Mouse (Mus musculus): Measurements from ENCODE around the gene Tatdn3. TPM values are rescaled to one million over a fixed set of nuclear protein-coding genes. Genes with fewer than 3 reads are reported as not detected.
A peak's percentile ranks its signal among the peaks of the same experiment; 100 is the strongest.
"Not testable (repeated sequence)": the region's sequence is repeated elsewhere in the genome, so short reads cannot be mapped to it uniquely, and the experiment has no call there.

Gene Tatdn3
- polyA plus RNA-seq, 1 experiment from 2014 or later: 17.6 TPM

DNA sequence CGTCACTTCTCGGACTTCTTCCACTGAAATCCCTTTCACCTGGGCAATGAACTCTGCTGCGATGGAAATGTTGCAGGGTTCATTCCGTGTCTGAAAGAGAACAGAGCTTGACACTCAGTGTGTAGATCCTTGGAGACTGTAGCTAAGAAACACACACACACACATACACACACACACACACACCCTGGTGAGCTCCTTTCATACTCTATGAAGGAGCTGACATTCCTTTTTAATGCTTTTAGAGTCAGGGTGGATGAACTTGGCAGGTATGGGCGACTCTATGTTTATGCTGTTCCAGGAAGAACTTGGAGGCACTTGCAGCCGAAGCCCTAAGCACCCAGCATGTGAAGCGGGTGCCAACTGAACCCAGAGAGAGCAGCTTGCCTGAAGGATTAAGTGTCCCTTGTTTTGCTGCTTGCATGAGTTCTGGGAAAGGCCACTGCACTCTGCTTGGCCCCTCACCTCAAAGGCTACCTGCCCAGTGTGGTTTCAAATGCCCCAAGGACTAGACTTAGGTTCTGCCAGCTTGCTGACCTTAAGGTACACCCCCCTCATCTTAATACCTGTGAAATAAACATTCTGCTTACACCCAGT, 16.4 kb downstream of the Tatdn3 start:
- ATAC-seq (ENCODE audit: low FRiP score): no peak
- no peaks in the 10 kb centered on the region for H3K27me3 ChIP-seq
- WGBS: 71% methylated on average over 7 of the region's 7 CpGs

DNA sequence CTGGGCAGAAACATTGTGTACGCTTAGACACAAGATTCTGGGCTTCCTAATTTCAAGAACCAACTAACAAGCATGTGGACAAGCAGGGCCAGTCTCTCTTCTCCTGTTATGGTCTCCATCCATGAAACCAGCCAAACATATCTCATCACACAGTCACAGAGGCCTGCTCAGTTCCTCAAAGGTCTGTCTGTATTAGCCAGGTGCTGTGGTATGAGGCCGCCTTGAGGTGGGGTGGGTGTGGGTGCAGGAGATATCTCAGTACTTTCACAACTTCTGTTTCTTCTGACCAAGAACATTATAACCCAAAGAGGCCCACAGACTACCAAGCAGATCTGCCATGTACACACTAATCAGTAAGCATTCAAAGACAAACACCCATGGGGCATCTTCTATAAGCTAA, 17.5 kb downstream of the Tatdn3 start:
- Histone ChIP-seq H3K4me1 (no peaks in the 10 kb centered on the region), H3K9ac (no peak overlapping the region), H3K4me2 (replicated peaks) (no peak overlapping the region), H3K27ac (no peak overlapping the region), H3K36me3 (no peaks in the 10 kb centered on the region), H3K27me3 (no peaks in the 10 kb centered on the region), H3K4me3 (no peak overlapping the region), H3K9me3 (replicated peaks) (no peaks in the 10 kb centered on the region)
- ATAC-seq (ENCODE audit: low FRiP score): no peak
- 97% methylated on average over 2 of the region's 2 CpGs for WGBS

More for the DNA sequence above, 16.4 kb downstream of the Tatdn3 start:
- no peak overlapping the region for H3K27ac ChIP-seq
- H3K4me3 ChIP-seq: no peak overlapping the region
- H3K4me1 ChIP-seq: no peaks in the 10 kb centered on the region
- no peak overlapping the region for H3K9ac ChIP-seq
- no peaks in the 10 kb centered on the region for H3K36me3 ChIP-seq
- no peaks in the 10 kb centered on the region for H3K9me3 ChIP-seq (replicated peaks)
- H3K4me2 ChIP-seq (replicated peaks): no peak overlapping the region

DNA sequence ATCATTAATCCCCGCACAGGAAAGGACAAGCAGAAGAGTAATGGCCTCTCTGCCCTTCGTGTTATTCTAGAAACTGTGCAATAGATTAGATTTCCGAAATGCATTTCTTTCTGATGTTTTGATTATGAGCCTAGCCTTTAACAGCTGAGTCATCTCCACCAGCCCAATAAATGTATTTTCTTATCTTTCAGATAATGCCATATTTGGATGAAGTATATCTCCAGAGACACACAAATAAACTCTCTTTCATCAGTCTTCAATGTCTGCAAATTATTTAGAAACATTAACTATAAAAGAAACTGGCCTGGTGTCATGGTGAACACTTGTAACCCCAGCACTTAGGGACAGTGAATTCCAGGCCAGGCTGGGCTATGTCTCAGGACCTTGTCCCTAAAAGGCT, 20.0 kb downstream of the Tatdn3 start:
- 81% methylated on average over 3 of the region's 3 CpGs for WGBS
- H3K36me3 ChIP-seq: no peaks in the 10 kb centered on the region
- H3K4me2 ChIP-seq (replicated peaks): no peak overlapping the region
- H3K27ac ChIP-seq: no peak overlapping the region
- no peaks in the 10 kb centered on the region for H3K27me3 ChIP-seq
- no peak for ATAC-seq (ENCODE audit: low FRiP score)
- H3K9me3 ChIP-seq (replicated peaks): no peaks in the 10 kb centered on the region
- no peak overlapping the region for H3K4me3 ChIP-seq
- H3K9ac ChIP-seq: no peak overlapping the region
- no peaks in the 10 kb centered on the region for H3K4me1 ChIP-seq

DNA sequence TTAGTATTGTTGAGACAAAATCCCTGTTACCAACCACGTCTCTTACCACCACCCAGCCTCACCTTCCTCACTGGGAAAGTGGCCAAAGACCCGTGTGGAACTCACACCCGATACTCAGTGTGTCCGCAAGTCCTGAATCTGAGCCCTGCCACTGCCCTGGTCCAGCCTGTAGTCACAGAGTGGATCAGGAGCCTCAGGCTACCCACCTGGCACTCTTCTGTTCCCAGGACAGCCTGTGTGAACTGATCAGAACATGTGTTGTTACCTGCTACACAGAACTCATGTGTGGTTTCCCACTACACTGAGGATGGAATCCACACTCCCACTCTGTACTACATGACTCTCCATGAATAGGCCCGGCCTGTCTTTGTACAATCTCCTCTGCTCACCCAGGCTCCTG, 20.6 kb downstream of the Tatdn3 start:
- ATAC-seq (ENCODE audit: low FRiP score): no peak
- H3K9ac ChIP-seq: no peak overlapping the region
- no peaks in the 10 kb centered on the region for H3K36me3 ChIP-seq
- no peak overlapping the region for H3K4me3 ChIP-seq
- H3K27ac ChIP-seq: no peak overlapping the region
- no peak overlapping the region for H3K4me2 ChIP-seq (replicated peaks)
- H3K9me3 ChIP-seq (replicated peaks): no peaks in the 10 kb centered on the region
- 81% methylated on average over 5 of the region's 5 CpGs for WGBS
- no peaks in the 10 kb centered on the region for H3K27me3 ChIP-seq
- no peaks in the 10 kb centered on the region for H3K4me1 ChIP-seq

DNA sequence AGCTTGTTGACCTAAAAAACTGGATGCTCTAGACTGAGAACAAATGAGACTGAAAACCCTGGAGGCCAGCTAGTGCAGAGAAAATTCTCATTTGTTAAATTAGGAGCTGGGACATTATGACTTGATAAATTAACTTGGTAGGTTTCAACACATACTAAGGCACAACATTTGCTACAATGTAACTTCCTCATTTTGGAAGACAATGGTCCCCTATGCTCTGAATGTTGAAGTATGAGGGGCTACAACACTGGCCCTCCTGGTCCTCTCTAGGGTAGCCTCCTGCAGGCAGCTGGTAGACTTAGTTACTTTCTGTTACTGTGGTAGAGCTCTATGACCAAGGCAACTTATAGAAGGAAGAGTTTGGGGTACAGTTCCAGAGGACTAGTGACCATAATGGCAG, 21.4 kb downstream of the Tatdn3 start:
- ATAC-seq (ENCODE audit: low FRiP score): no peak
- Histone ChIP-seq H3K9me3 (replicated peaks) (no peaks in the 10 kb centered on the region), H3K4me1 (no peaks in the 10 kb centered on the region), H3K27ac (no peak overlapping the region), H3K4me3 (no peak overlapping the region), H3K27me3 (no peaks in the 10 kb centered on the region), H3K9ac (no peak overlapping the region), H3K4me2 (replicated peaks) (no peak overlapping the region), H3K36me3 (no peaks in the 10 kb centered on the region)

DNA sequence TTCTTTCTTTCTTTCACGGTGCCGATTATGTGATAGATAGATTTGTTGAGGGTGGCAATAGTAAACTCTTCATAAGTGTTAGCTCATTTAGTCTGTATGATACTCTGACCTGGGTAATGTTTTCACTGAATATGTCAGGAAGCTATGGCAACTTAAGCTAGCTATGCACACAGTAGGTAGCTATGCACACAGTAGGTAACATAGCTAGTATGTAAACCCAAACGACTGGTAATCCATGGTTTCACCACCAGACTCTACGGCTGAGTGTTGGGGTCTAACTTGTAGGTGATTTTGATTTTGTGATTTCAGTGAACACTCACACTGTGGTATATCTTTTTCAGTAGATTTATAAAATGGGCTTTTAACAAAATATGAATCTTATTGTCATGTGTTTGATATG, 24.7 kb downstream of the Tatdn3 start:
- WGBS: 95% methylated on average over 4 of the region's 4 CpGs
- no peak overlapping the region for H3K9ac ChIP-seq
- H3K9me3 ChIP-seq (replicated peaks): no peaks in the 10 kb centered on the region
- no peaks in the 10 kb centered on the region for H3K36me3 ChIP-seq
- H3K4me1 ChIP-seq: no peaks in the 10 kb centered on the region
- no peak overlapping the region for H3K4me3 ChIP-seq
- H3K27ac ChIP-seq: no peak overlapping the region
- no peak for ATAC-seq (ENCODE audit: low FRiP score)
- no peaks in the 10 kb centered on the region for H3K27me3 ChIP-seq
- H3K4me2 ChIP-seq (replicated peaks): no peak overlapping the region

DNA sequence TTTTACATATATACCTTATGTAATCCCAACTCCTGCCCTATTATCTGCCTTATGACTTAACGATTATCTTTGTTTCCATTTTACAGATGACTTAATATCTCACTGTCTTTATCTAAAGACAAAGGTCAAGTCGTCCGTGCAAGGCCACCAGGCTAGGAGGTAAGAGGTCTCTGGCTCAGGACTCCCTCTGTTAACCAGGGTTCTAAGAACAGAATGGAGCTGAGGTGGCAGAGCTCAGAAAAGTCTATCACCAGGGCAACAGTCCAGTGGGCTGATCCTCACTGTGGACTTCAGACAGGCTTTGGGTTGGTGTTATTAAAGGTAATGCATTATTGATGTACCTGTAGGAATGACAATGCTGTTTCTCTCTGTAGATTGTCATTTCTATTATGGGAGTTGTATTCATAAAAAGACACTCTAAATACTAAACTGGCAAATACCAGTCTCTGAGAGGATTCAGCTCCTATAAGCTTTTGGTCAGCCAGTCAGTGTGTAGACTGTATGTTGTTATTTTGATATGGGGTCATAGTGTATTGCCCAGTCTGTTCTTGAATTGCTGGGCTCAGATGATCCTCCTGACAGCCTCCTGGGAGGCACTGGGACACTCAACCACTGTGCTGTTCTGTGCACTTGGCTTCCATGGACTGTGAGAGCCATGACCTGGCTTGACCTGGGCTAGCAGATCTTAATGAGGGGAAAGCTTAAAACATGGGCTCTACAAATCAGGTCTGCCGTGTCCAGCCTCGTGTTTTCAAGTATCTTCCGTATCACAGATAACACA, 26.0 kb downstream of the Tatdn3 start, which contains the start of gene Spata45:
Spata45 (plus strand) TSS at position 86 of the 781 bp plus-strand sequence.
- Histone ChIP-seq H3K27ac (no peak within 1 kb of the TSS), H3K9ac (no peak within 1 kb of the TSS), H3K4me1 (no peaks in the 10 kb centered on the region), H3K36me3 (no peaks in the 10 kb centered on the region), H3K4me3 (no peak within 1 kb of the TSS), H3K4me2 (replicated peaks) (no peak within 1 kb of the TSS), H3K27me3 (no peaks in the 10 kb centered on the region), H3K9me3 (replicated peaks) (no peaks in the 10 kb centered on the region)
- 83% methylated on average over 6 of the region's 6 CpGs for WGBS
- no peak for ATAC-seq (ENCODE audit: low FRiP score)

DNA sequence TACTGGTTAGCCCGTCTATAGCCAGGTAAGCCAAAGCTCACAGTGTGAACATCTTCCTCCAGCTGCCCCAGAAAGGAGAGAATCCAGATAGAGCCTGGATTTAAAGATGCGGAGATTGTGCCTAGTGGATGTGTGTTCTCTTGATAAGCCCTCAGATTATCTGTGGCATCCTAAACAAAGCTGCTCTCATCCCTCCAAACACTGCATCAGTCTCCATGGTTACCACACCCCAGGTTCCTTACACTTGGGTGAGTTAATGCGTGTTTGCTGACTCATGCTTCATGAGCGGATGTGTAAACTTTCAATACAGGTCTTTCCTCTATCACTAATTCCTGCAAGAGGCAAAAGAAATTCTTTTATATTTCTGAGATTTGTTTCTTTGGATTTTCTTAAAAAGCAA, 27.1 kb downstream of the Tatdn3 start:
- 34% methylated on average over 4 of the region's 4 CpGs for WGBS
- H3K4me2 ChIP-seq (replicated peaks): no peak overlapping the region

DNA sequence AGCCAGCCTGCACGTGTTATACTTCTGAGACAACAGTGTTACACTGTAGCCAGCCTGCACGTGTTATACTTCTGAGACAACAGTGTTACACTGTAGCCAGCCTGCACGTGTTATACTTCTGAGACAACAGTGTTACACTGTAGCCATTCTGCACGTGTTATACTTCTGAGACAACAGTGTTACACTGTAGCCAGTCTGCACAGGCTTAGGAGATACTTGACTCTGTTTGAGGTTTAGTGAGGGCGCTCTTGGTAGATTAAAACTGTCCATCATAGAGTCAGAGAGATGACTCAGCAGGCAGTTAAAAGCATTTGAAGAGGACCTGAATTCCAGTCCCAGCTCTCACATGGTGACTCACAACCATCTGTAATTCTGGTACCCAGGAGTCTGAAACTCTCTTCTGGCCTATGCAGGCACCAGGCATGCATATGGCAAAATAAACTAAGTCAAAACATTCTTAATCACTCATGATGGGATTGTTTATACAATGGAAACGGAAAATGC, 31.8 kb downstream of the Tatdn3 start:
- not testable (repeated sequence) for H3K4me2 ChIP-seq (replicated peaks); ATAC-seq (ENCODE audit: low FRiP score); H3K36me3 ChIP-seq; H3K4me3 ChIP-seq; H3K27ac ChIP-seq; H3K9ac ChIP-seq; H3K4me1 ChIP-seq; H3K27me3 ChIP-seq; H3K9me3 ChIP-seq (replicated peaks)
- 83% methylated on average over 6 of the region's 6 CpGs for WGBS

More for the DNA sequence above, 27.1 kb downstream of the Tatdn3 start:
- no peaks in the 10 kb centered on the region for H3K36me3 ChIP-seq
- H3K27ac ChIP-seq: no peak overlapping the region
- H3K4me1 ChIP-seq: no peaks in the 10 kb centered on the region
- ATAC-seq (ENCODE audit: low FRiP score): no peak
- H3K9me3 ChIP-seq (replicated peaks): no peaks in the 10 kb centered on the region
- H3K27me3 ChIP-seq: no peaks in the 10 kb centered on the region
- H3K9ac ChIP-seq: no peak overlapping the region
- no peak overlapping the region for H3K4me3 ChIP-seq

DNA sequence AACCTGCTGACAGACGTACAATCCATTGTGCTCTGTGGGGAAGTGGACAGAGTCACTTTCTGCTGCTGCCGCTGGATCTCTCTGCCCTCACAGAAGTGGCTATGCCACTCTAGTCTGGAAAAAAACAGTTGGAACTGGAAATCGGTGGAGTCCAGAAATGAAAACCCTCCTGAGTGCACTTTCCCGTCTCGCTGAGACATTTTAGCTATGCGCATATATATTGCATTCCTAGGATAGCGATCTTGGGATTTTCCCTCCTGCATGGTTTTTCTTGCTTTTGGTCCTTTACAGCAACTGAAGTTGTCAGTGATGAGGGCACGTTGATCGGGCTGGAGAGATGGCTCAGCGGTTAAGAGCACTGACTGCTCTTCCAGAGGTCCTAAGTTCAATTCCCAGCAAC, 32.5 kb downstream of the Tatdn3 start:
- H3K4me1 ChIP-seq: peaks cover 9% of the 10 kb centered on the region
- no peak overlapping the region for H3K4me2 ChIP-seq (replicated peaks)
- H3K27me3 ChIP-seq: no peaks in the 10 kb centered on the region
- H3K4me3 ChIP-seq: no peak overlapping the region
- H3K9ac ChIP-seq: no peak overlapping the region
- no peak for ATAC-seq (ENCODE audit: low FRiP score)
- 70% methylated on average over 10 of the region's 10 CpGs for WGBS
- no peaks in the 10 kb centered on the region for H3K9me3 ChIP-seq (replicated peaks)
- no peak overlapping the region for H3K27ac ChIP-seq
- H3K36me3 ChIP-seq: no peaks in the 10 kb centered on the region

DNA sequence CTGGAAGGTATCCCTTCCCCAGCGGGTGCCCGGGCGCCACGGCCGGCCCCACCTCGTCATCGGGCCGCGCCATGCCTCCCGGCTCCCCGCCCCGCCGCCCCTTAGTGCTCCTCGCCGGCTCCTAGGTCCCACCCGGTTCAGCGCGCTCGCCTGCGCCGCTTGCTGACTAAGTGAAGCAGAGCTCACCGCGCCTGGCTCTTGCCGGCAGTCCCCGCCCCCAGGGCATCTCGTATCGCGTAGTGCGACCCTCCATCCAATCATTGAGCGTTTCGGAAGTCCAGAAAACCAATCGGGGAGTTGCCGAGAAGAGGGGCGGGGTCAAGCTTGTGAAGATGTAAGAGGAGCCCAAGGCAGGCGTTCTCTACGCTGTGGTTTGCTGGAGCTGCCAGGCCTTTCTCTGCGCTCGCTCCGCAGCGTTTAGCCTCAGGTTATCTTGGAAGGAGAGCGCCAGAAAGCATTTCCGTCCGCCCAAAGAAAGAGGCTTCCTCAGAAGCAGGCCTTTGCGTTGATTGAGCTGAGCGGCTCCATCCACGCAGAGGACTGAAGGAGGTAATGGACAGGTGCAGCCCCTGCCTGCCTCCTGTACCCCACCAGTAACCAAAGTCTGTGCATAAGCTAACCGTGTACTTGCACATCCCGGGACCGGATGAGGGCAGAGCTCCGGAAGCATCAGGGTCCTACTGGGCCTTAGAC, 36.6 kb downstream of the Tatdn3 start, which contains the start of gene Flvcr1:
Flvcr1 (minus strand) TSS at position 138 of the 693 bp plus-strand sequence.
- Histone ChIP-seq H3K9me3 (replicated peaks) (no peaks in the 10 kb centered on the region), H3K4me3 (peak within 1 kb of the TSS; percentile 76), H3K4me1 (peaks cover 18% of the 10 kb centered on the region), H3K27me3 (no peaks in the 10 kb centered on the region), H3K27ac (peak within 1 kb of the TSS; percentile 95), H3K9ac (peak within 1 kb of the TSS; percentile 81), H3K36me3 (peaks cover 8% of the 10 kb centered on the region; the same call in 1 of the 2 replicates), H3K4me2 (replicated peaks) (peak within 1 kb of the TSS; percentile 96)
- ATAC-seq (ENCODE audit: low FRiP score): peak; percentile 99
- under 1% methylated on average over 49 of the region's 50 CpGs for WGBS
